Mouse (Mus musculus): ENCODE measurements around the gene Ralgapa2.

GRCm38 (mm10) chr2:146524685-146525415 lies 12.7 kb upstream of the Ralgapa2 start:
- no peak for TF ChIP-seq NRF1 (IDR thresholded peaks at IDR 0.05; ENCODE audit: low read depth, low read length)
- TF ChIP-seq POLR2AphosphoS2 (IDR thresholded peaks at IDR 0.05; ENCODE audit: low read depth, low read length): no peak
- TF ChIP-seq CTCF (conservative IDR thresholded peaks at IDR 0.05 in 1 of 2, IDR thresholded peaks at IDR 0.05 in 1 of 2; ENCODE audit: low read depth in 2 of 2, low read length in 2 of 2): no peak
- no peak for TF ChIP-seq SIN3A (IDR thresholded peaks at IDR 0.05; ENCODE audit: low read length)
- no peak for TF ChIP-seq KAT2A (IDR thresholded peaks at IDR 0.05; ENCODE audit: insufficient replicate concordance, low read length)
- no peak for TF ChIP-seq USF2 (conservative IDR thresholded peaks at IDR 0.05; ENCODE audit: low read depth, low read length)
- no peak for TF ChIP-seq POLR2A (IDR thresholded peaks at IDR 0.05; ENCODE audit: low read depth, low read length)
- TF ChIP-seq EP300 (IDR thresholded peaks at IDR 0.05; ENCODE audit: low read length): no peak
- no peak for TF ChIP-seq ETS1 (conservative IDR thresholded peaks at IDR 0.05; ENCODE audit: low read depth, low read length)
- no peak for TF ChIP-seq TCF12 (IDR thresholded peaks at IDR 0.05; ENCODE audit: low read depth, low read length)
- no peak for TF ChIP-seq CHD2 (IDR thresholded peaks at IDR 0.05; ENCODE audit: low read length)
- no peak for TF ChIP-seq TBP (conservative IDR thresholded peaks at IDR 0.05; ENCODE audit: low read depth, low read length)
- TF ChIP-seq MAX (IDR thresholded peaks at IDR 0.05; ENCODE audit: low read length): no peak
- no peak for TF ChIP-seq MYC (IDR thresholded peaks at IDR 0.05; ENCODE audit: low read depth, low read length)
